Mouse (Mus musculus) adrenal gland, postnatal 10 days (tissue): ENCODE data around the gene 4930430F08Rik. TPM values are rescaled to one million over a fixed set of nuclear protein-coding genes. Genes with fewer than 3 reads are reported as not detected.
"Not testable (repeated sequence)": the region's sequence is repeated elsewhere in the genome, so short reads cannot be mapped to it uniquely, and the experiment has no call there.

ENCODE experiments used
- DNase-seq: peaks from one replicate; pipeline ENCODE4 v3.0.0; 2021; ENCODE audit warnings: mixed read lengths
- long read RNA-seq, 2 experiments: library from polyadenylated mRNA; stranded (forward); transcript quantifications; one replicate each; pipeline ENCODE4 v2.0.0; 2021
- total RNA-seq, 2 experiments: library from RNA; stranded (reverse); gene quantifications; 2 replicates each; pipeline ENCODE4 v1.2.3; 2021

Gene 4930430F08Rik
- 1 to 10 TPM; 9.4 to 9.5 TPM for total RNA-seq
- long read RNA-seq, experiment 1, transcript 4930430F08Rik-201 (7 exons, 2,564 nt), result major isoform, 5 of 9 reads
- long read RNA-seq, experiment 1, partial matches to known transcripts, result 3 of 9 reads
- long read RNA-seq, experiment 1, other reads (novel, unspliced or antisense), result 1 of 9 reads
- long read RNA-seq, experiment 2, transcript 4930430F08Rik-201 (7 exons, 2,564 nt), result major isoform, 8 of 12 reads
- long read RNA-seq, experiment 2, partial matches to known transcripts, result 2 of 12 reads
- long read RNA-seq, experiment 2, other reads (novel, unspliced or antisense), result 2 of 12 reads

DNA sequence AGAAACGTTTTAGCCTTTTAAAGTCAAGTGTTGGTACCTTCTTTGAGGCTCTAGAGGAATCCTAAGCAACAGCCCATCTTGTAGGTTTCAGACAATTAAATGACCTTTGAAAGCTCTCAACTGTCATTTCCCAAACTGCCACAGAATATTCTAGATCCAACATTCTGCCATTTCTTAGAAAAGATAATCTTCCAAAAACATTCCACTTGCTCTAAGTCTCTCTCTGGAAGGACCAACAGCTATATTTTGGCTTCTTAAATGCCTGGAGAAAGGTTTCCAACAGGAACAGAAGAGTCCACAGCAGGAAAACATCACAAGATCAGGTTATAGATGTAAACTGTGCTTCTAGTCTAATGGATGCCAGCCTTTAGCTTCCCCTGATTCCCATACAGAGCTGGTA, at the start of gene 4930430F08Rik, which contains the start of gene 1700017N19Rik:
Gene 4930430F08Rik (minus strand): TSS at position 101 of the 400 bp plus-strand sequence.
Gene 1700017N19Rik (plus strand): TSS at position 162 of the 400 bp plus-strand sequence.
- DNase-seq, result no peak

DNA sequence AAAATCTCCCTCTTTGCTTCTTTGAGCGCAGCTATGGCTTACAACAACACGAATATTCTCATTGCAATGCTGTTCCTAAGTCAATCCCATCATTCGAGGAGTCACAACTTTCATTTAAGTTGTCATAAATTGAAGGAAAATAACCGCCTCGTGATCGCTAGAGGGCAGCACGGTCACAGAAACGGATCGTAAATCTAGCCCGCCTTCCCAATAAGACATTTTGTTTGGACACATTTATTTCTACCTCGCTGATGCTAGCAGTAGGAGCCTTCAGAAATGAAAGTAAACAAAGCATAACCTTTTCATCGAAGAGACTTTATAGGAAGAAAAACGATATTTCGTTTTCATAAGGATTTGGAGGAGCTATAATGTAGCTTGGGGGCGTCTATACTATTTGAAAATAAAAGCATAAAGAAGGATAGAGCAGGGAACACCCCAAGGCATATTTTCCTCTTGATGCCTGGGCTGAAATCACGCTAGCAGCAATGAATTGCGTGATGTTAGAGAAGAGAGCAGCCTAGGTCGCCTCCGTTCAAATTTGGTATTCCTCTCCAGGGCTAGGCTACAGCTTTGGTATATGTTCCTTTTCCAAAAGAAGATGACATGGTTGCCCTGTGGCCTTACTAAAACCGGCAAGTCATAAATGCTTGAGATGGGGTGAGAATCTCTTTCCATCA, 39.7 kb upstream of the 4930430F08Rik start:
- DNase-seq, result peak; percentile 65

DNA sequence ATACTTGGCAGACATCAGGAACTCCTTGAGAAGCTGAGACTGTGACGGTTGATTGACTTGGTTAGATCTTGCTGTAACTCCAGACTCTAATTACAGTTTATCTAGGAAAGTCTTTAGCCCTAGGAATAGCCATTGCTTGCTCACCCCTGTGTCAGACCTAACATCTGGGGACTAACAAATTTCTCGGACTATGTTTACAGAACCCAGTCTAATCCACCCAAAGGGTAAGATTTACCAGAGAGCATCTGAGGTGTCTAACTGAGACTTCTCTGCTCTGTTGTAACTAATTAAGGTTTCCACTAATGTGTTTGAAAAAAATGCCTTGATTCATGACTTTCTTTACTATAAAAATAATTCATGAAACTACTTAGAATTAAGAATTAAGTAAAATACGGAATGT, 32.3 kb upstream of the 4930430F08Rik start:
- no peak for DNase-seq

DNA sequence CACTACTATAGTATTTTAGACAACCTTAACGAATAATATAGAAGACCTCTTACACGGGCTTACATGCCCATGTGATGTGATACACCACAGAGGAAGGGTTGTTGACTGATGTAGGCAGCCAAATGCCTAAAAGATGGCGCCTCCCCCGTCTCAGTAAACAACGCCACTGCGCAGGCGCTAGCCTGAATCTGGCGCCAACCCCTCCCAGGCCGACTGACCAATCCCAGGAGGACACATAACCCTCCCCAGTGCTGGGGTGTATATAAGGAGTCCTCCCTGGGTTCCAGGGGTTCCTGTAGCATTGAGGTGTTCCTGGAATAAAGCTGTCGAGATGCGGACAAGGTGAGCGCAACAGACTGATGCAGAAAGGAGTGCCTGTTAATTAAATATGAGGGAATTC, 29.8 kb upstream of the 4930430F08Rik start:
- DNase-seq, result no peak

DNA sequence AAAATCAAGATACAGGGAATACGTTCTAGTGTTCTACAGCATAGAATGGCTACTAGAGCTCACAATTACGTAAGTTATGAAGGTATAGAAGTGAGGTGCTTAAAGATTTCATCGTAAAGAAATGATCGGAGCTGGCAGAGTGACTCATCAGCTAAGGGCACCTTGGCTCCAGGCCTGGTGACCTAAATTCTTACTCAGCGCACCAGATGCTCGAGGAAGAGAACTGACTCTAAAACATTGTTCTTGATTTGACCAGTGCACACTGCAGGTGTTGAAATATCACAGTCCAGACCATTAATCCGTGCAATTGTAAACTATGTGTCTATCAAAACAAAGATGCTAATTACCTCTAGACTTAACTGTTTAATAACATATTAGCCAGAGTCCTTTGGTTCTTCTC, 29.3 kb upstream of the 4930430F08Rik start:
- no peak for DNase-seq

DNA sequence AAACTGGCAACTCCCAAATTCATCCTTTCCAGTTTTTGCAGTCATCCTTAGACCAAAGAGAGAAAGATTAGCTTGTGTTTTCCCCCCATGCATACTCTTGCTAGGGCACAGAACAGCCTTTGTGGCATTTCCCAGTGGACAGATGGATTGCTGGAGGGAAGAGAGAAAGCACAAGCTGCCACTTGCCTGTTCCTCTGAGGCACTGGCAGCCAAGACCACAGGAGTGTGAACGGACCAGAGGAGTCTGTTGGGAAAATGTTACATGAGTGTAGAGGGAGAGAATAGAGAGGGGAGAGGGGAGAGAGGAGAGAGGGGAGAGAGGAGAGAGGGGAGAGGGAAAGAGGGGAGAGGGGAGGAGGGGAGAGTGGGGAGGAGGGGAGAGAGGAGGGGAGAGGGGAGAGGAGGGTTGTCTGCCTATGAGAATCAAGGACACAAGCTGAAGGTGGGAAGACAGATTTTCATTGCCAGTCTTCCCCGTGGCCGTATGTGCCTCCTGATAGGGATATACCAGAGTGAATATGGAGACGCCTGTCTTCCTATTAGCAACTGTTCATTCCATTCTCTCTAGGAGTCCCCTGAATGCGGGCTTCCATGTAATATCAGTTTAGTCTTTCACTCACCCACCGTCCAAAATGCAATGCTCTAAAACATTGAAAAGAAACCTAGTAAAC, 27.1 kb upstream of the 4930430F08Rik start:
- no peak for DNase-seq

DNA sequence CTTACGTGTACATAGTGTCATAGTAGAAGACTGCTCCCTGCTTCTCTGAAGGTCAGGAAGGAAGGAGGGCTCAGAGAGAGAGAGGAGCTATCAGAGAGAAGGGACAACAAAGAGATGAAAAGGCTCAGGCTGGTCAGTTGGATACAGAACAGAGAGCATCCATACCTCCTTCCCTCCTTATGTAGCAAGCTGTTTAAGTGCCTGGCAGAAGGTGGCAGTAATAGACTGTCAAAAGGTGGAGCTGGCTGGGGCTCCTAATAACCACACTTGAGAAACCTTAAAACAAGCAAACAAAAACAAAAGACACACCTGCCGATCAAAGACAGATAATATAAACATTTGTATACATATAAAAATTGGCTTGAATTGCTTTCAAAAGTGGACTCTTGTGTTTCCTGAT, 14.0 kb upstream of the 4930430F08Rik start:
- DNase-seq, result no peak

DNA sequence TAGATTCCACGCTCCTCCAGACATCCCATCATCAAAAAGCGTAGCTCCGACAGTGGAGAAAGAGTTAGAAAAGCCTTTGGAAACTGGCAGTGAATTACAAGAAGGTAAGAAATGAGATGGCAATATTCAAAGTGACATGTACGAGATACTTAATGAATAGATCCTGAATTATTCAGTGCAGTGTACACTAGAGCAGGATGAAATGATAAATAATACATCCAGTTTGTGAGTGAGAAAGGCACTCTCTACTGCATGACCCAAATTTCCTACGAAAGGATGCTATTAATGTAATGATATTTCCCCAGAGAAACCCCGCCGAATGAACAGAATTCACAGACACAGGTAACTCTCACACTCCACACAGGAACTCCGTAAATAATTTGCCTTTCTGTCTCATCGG, 13.3 kb upstream of the 4930430F08Rik start:
- DNase-seq, result no peak

DNA sequence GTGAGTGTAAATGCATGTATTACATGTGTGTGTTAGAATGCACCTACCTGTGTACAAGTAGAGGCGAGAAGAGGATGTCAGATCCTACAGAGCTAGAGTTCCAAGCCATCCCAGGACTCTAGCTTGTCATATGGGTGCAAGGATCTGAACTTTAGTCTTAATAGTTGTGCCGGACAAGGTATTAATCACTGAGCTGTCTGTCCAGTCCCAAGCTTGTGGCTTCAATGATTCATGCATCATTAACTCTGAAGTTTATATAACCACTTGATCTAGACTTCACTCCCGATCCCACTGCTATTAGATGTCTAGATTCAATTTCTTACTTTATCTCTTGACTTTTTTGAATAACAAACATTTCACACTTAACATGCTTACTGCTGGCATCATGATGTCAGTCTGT, 8.1 kb upstream of the 4930430F08Rik start:
- no peak for DNase-seq

DNA sequence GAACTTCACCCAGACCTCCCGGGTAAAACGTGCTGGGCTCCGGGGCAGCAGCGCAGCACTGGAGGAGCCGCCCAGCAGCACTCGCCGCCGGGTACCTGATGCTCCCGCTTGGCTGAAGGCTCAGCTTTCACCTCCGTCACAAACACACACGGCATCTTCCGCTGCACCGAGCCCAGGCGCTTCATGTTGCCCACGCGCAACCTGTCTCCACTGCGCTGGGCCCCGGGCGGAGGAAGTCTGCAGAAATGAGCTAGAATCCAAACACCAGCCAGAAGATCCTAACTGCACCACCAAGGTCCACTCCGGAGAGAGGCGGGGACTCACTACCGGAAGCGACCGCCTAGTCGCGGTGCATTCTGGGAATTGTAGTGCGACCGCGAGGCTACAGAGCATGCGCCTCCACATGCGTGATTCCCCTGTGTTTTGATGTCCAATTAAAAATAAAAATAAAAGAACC, 1.3 kb downstream of the 4930430F08Rik start:
- DNase-seq, result peak; percentile 93

DNA sequence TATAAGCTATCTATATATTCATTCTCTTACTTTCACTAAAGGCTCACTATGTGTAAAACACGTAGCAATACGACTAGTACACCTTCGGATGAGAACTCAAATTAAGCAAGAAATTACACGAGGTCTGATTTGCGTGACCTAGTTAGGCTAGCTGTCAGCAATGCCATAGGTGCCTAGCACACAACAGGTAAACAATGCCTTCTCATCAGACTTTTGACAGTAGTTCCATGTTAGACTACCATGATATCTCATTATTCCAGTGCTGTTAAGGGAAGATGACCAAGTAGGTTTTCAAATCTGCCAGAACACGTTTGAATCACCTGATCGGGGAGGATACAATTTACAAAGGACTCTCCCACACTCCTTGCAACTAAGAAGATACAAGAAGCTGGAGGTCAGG, 1.7 kb downstream of the 4930430F08Rik start:
- DNase-seq, result no peak

DNA sequence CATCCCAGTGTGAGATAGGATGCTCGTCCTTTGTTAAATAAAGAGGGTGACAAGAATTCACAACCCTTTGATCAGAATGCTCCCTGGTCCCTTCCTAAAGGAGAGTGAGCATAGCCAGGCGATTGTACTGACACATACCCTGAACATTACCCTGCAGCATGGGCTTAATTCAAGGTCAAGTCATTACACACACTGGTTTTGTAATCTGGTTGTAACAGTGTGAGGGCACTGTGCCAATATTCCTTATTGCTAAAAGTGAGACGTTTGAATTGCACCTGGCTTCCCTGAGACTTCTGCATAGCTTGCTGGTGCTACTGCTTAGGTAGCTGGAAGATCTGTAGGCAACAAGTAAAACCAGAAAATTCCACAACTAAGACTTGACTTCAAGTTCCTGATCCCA, 6.0 kb downstream of the 4930430F08Rik start:
- peak; percentile 13 for DNase-seq

DNA sequence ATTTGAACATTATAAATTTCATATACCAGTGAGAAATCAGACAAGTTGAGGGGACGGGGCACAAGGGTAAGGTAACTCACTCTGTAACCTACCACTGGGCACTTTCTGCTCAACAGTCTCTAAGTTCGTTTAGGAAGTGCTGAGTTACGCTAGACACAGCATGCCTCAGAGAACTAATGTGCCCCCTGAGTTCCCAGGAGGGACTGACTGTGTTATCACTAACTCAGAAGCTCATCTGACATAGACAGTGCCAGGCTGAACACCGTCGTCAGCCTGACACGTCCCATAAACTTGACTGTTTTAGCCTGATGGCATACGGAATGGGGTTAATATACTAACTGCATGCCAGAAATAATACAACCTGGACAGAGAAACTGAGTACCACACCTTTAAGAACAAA, 14.9 kb downstream of the 4930430F08Rik start:
- DNase-seq, result no peak

DNA sequence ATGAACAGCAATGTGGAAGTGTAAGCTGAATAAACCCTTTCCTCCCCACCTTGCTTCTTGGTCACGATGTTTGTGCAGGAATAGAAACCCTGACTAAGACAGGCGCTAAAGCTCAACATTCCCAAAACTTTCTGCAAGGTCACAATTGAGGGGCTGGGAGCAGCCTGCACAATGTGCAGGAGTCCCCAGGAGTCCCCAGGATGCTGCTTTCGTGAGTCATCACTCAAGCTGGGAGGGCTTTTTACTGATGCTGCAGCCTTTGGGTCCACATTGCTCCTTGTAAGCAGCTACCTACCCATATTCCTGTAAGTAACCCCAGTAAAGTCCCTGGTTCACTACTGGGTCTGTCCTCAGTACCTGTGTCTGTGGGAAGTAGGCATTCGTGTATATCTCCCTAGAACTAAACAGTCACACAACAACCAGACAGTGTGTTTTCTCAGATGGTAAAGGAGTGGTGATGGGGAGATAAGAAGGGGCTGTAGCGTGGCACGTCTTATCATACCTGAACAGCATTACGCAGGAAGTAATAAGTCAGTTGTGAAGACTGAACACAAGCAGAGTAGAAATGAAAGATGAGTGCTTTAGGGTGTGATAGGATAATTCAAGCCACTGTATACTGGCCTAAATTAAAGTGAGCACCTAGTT, 15.6 kb downstream of the 4930430F08Rik start:
- no peak for DNase-seq

DNA sequence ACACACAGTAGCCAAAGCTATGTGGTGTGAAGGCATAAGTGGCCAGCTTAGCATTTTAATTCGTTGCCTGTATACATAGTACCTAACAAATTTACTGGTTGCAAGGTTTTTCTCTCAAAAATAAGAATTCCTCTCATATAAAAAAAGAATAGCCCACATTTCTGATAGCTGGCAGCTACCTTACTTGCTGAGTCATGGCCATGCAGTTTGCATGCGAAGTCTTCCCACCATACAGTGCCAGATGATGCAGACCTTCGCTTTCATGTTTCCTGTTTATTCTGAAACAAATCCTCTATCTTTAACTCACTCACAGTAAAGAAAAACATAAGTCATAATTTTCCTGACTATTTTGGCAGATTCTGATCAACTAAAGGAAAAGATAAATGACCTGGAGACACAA, 18.5 kb downstream of the 4930430F08Rik start:
- no peak for DNase-seq

DNA sequence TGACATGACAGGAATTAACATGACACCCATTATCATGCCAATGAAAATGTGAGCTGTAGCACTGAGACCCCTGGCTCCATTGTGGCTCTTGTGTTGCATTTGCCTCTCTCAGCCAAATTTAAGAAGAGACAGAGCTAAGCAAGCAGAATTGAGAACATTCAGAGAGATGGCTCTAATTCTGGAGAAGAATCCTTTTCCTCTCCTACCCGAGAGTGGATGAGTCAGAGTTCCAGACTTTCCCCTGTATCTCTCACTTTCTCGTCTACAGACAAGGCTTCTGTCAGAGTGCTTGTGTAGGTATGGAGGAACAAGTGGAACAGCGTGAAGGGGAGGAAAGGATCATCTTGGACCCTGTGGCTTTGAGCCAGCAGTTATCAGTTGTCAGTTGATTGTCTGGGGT, 26.1 kb downstream of the 4930430F08Rik start:
- no peak for DNase-seq

DNA sequence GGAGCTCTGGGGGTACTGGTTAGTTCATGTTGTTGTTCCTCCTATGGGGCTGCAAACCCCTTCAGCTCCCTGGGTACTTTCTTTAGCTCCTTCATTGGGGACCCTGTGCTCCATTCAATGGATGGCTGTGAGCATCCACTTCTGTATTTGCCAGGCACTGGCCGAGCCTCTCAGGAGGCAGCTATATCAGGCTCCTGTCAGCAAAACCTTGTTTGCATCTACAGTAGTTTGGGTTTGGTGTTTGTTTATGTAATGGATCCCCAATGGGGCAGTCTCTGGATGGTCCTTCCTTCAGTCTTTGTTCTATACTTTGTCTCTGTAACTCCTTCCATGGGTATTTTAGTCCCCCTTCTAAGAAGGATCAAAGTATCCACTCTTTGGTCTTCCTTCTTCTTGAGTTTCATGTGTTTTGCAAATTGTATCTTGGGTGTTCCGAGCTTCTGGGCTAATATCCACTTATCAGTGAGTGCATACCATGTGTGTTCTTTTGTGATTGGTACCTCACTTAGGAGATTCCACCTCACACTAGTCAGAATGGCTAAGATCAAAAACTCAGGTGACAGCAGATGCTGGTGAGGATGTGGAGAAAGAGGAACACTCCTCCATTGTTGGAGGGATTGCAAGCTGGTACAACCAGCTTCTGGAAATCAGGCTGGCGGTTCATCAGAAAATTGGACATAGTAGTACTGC, 29.9 kb downstream of the 4930430F08Rik start:
- not testable (repeated sequence) for DNase-seq

DNA sequence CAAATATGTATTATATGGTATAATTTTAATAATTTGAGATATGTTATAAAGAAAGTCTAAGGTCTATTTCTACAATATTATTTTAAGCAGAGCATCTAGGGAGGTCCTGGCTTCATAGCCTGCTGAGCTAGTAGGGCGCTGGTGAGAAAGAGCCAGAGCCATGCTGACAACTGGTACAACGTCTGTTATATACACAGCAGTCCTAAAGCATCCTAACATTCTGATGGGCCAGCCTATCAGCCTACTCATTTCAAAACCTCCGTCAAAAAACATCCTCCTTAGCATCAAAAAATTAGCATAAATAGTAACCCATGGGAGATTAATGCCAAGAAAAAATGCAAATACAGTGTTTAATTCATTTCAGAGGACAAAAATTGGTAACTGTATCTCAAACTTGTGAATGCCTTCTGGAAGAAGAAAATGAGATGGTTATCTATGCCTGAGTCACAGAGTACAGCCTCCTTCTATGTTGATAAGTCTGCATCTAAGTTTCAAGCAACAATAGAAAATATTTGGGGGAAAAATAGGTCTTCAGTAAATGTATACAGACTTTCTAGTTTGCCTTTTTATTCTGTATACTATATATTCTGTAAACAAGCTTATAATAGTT, 33.6 kb downstream of the 4930430F08Rik start:
- DNase-seq, result no peak

DNA sequence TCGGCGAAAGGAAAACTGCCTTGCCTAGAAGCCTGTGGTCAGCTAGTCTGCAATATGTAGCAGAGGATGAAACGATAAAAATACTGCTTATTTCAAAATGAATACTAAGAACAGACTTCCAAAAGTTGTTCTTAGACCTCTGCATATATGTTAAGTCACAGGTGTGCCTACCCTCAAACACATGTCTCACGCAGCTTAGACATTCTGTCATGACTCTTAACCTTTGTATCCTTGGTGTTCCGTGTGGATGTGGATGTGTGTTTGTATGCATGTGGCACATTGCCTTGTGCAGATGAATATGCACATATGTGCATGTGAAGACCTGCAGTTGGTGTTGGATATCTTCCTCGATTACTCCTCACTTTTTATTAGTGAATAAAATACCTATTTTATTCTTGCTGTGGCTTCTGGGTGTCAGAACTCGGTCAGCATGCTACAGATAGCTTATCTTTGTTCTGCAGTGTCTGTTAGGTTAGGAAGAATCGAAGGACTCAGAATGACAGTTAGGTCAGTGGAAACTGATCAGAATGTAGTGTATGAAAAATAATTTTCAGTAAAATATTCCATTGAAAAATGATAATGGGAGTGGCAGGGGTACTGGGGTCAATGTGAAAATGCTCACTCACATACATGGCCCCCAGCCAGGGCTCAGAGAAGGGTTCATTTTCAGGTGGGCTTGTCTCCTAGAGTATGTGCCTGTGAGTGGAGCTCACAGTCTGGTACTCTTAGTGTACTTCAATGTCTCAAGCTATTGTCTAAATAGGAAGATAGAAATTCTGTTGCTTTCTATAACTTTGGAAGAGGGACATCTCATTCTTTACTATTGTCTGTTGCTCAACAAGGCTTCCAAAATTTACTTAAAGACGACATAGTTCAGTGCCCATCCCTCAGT, 65.5 kb downstream of the 4930430F08Rik start:
- no peak for DNase-seq

DNA sequence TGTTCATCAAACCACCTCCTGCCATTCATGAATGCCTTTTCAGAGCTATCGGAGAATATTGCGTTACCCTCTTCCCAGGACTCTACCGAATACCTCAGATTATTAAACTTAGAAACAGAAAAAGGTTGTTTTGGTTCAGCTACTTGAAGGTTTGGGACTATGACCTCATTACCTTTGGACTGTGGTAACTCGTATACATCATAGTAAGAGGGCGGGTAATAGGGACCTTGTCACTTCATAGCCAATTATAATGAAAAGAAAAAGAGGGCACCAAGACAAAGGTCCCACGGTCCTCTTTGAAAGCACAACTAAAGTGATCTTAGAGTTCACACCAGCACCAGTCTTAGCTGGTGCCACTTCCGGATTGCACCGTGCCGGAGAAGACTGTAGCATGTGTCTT, 67.9 kb downstream of the 4930430F08Rik start:
- DNase-seq, result no peak
